Mouse (Mus musculus) heart, postnatal 14 days (tissue): ENCODE measurements around the gene Acp5. TPM values are rescaled to one million over a fixed set of nuclear protein-coding genes. Genes with fewer than 3 reads are reported as not detected.

Source experiments
- DNase-seq, 2 experiments: peaks; one replicate each; pipeline ENCODE4 v3.0.0; 2021 to 2022
- intact Hi-C: fragments of 180-260 bp; cut with DNase I; formaldehyde crosslinking; loops from one replicate; pipeline ENCODE4 v1.15.1; 2025
- microRNA-seq, 2 experiments: library from miRNA; unstranded; fragments of <30 nt; microRNA quantifications; one replicate each; pipeline ENCODE4 v1.2.0; 2021 to 2022
- total RNA-seq, 2 experiments: library from RNA; stranded (reverse); gene quantifications; 2 replicates each; pipeline ENCODE4 v1.2.3; 2021

Gene Acp5
- total RNA-seq, 2 experiments from 2014 or later = 2.2 to 2.6 TPM

DNA sequence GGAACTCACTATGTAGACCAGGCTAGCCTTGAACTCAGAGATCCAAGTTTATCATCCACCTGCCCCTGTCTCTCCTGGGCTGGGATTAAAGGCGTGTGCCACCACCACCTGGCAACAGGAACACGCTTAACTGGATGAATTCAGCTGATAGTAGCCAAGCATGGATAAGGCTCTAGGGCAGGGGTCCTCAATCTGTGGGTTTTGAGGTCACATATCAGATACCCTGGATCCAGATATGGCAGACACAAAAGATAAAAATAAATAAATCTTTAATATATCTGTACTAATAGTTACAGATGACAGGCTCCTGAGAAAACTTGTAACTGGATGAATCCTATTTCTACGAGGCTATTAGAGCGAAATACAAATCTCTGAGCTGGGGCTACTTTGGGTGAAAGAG lies 19.9 kb downstream of the Acp5 start:
- DNase-seq = no peak
- intact Hi-C loops = no loop called here

DNA sequence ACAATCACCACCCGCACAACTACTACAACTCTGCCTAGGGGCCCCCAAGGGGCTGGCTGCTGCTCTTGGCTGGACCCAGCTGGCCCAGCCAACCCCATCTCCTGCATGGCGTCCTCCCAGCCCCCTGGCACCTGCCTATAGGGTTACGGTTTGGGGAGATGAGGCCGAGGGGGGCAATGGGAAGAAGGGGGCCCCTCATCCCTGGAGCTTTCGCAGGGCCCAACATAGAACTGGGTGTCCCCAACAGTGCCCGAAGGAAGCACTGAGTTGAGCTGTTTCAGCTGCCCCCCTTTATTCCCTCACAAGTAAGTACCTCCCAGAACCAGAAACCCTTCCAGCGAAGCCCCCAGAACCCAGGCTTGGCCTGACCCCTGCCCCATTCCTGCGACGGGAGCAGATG lies 27.3 kb downstream of the Acp5 start:
- intact Hi-C loops = no loop called here
- no peak for DNase-seq

DNA sequence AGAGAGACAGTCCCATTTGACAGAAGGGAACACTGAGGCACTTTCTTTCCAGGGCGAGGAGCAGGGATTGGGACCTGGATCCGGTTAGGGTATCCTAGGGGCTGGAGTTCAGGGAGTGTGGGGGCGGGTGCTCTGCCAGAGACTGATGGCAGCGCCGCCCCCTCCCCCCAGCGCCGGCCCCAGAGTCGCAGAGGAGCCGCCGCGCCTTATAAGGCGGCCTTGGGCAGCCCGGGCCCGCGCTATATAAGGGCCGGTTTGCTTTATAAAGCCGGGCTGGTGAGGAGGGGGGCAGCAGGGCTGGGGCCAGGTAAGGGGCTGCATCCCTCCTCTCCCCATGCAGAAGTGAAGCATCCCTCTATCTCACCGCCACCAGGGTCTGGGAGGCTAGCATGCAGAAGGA lies 35.6 kb downstream of the Acp5 start:
- no peak for DNase-seq
- intact Hi-C loops = no loop called here

DNA sequence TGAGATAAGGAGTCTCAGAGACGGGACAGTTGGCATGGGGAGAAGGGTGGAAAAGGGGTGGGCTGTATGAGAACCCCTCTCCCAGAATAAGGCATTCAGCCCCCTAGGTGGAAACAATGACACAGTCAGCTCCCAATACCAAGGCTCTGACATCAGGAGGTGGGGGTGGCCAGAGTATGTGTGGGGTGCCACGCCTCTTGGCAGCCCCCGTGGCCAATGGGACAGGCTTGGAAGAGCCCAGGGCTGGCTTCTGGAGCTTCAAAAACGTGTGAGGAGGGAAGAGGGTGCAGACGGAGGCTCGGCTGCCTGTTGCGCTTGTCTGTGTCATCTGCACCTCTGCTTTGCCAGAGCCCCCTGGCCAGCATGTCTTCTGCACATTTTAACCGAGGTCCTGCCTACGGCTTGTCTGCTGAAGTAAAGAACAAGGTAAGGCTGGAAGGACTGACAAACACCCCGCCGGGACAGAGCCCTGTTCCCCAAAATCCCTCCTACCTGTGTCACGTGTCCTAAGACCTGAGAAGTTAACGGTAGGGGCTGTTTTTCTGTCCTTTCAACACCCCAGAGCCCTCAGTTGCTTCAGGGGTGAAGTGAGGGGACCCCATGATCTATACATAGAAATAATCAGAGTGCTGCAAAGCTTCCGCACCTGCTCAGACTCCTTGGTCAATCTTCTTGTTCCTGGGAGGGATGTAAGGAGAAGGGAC lies 36.4 kb downstream of the Acp5 start, which contains the start of gene Cnn1:
Gene Cnn1 (plus strand): TSS at position 224 of the 704 bp plus-strand sequence.
- peak; percentile 17 to 52 for DNase-seq
- intact Hi-C loops = no loop called here

DNA sequence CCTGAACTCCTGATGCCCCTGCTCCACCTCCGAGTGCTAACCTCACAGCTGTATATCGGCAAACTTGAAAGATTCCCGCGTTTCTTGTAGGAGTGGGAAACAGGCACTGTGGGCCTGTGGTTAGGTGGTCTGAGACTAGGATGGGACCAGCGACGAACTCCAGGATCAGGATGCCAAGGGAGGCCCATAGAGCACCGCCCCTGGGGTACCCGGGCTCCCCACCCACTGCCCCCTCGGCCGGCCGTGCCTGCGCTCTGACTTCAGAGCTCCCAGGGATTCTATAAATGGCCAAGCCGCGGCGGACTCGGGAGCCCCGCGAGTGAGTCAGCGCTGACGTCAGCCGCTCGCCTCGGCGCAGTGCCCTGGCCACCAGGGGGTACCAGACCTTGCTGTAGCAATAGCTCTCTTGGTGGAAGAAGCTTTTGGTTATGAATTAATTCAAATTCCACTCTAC lies 39.6 kb downstream of the Acp5 start:
- intact Hi-C loops = no loop called here
- DNase-seq = peak; percentile 86 to 93

DNA sequence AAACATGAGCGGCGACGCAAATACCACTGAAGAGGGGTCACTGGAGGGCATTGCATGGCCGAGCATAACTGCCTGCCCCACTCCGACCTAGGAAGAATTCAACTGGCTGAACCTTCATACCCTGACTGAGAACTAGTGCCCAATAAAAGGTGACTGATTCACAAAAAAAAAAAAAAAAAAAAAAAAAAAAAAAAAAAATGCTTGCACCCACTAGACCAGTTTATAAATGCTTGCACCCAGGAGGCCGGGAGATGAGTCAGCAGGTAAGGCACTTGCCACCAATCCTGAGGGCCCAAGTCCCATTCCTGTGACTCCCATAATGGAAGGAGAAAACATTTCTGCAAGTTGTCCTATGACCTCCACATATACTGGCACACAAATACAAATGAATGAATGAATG lies 42.8 kb downstream of the Acp5 start:
- DNase-seq = no peak

DNA sequence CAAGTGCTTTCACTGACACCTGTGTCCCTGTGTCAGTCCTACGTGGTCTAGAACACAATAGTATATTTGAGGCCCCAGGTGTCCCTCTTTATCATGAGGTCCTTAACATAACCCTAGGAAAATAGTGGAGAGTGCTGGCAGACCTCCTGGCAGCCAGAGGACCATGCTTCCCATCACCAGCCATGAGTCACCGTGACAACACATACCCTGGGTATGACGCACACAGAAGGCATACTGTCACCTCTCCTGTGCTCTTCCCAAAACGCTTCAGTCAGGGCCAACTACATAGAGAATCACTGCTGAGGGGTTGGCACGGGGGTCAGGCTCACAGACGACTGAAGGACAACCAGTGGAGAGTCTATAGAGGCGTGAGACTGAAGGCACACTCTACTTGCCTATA lies 45.5 kb downstream of the Acp5 start:
- DNase-seq = no peak
- intact Hi-C loops = no loop called here

More for the DNA sequence above, 42.8 kb downstream of the Acp5 start:
- intact Hi-C loops = no loop called here

DNA sequence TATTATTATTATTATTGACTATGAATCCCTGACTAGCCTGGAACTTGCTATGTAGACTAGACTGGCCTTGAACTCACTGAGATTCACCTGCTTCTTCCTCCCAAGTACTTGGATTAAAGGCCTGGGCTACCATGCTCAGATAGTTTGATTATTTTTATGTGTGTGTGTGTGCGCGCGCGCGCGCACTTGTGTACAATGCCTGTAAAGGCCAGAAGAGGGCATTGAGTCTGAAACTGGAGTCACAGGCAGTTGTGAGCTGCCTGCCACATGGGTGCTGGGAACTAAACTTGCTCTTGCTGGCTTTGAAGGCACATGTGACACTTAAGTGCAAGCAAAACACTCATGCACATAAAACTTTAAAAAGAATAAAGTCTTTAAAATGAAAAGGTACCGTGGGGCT lies 46.2 kb downstream of the Acp5 start:
- intact Hi-C loops = no loop called here
- no peak for DNase-seq

DNA sequence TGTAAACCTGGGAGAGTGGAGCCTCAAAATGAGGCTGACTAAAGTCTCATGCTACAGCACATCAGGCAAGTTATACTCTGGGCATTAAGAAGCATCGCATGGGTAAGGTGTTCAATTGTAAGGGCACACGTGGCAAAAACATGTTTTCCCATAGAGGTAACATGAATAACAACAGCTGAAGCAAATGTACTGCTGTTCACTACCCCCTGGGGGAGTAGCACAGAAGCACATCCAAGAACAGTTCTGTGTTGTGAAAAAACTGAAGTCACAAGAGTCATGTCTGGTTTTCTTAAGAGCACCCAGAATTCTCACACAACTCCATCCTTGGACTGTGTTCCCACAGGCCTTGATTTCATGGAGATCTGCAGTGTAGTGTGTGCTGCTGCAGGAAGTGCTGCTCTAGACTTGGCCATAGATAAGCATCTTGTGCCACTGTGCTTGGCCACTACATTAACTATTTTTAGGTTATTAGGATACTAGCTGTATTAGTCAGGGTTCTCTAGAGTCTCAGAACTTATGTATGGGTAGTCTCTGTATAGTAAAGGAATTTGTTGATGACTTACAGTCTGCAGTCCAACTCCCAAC lies 48.4 kb downstream of the Acp5 start:
- intact Hi-C loops = no loop called here
- DNase-seq = no peak

DNA sequence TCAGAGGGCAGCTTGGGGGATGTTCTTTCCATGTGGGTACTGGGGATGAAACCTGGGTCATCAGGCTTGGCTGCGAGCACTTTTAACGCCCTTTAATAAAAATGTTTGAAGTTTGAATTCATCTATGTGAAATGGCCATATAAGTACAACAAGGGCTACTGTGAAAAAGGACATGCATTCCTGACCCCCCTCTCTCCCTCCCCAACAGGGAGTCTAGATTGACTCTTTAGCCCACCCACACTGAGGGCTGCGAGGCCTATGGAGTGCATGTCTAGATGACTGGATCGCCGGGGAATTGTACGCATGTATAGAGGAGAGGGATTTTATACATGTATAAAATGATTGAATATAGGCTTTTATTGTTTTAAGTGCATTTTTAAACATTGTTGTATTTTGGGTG lies 49.5 kb downstream of the Acp5 start:
- DNase-seq = no peak
- intact Hi-C loops = no loop called here

DNA sequence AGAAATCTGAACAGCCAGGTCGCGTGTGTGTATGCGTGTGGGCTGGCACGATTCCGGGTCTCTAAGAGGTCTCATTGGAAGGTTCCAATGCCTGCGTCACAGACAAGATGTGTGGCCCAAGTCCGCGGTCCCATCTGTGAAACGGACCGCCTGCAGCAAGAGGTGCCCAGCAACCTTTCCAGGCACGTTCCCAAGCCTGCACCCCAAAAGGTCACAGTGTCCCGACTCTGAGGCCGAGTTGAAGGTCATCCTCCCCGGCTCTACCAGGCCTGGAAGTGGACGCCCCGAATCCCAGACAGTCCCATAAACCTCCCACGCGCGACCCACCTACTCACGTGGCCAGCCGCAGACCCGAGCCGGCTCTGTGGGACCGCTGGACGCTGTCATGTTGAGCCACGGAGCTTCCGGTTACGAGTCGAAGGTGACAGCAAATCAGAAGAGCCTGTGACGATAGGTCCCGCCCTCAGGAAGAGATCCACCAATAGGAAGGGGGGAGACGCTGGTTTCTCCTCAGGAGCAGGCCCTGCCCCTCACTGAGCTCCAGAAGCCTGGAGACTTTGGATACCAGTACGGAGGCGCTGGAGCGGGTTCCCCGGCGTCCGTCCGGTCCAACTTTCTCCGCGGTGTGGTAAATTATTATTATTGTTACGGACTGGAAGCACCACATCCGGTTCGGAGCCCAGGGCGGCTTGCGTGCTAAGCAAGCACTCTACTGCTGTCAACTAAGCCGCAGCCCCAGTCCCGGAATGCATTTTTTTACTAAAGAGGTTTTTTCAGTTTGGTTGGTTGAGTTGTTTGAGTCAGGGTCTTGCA lies 50.3 kb downstream of the Acp5 start, which contains the start of gene Ecsit:
Gene Ecsit (minus strand): TSS at position 417 of the 813 bp plus-strand sequence.
- intact Hi-C loops = no loop called here
- DNase-seq = peak; percentile 90 to 92

DNA sequence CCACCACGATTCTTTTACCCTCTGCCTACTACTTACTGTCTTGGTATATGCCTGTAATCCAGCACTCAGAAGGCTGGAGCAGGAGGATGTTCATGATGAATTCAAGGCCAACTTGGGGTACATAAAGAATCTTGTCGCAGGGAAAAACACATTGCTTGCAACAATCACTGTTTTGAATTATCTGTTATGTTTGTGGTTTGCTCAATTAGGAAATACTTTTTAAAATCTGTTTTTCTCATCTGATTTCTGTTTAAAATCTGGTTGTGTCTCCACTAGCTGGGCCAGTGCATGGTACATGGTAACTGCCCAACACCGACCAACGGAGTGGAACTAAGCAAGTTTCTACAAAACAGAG lies 50.9 kb downstream of the Acp5 start:
- intact Hi-C loops = no loop called here
- DNase-seq = no peak

Small RNAs within 50 kb of the gene (microRNA-seq; reads per million reads assigned to microRNA genes)
- gene Mir7084 = 0.48 to 0.54 reads per million in 2 experiments

Other genes with a start within 250 kb of the Acp5 start
- gene Rab3d, start 217.5 kb downstream of the Acp5 start, total RNA-seq = 1 to 10 TPM; 8.2 to 9.7 TPM
- 1 to 10 TPM; 1.1 to 1.6 TPM for gene Ccdc159, start 208.2 kb downstream of the Acp5 start, total RNA-seq
- gene Tmem205, start 208.2 kb downstream of the Acp5 start, total RNA-seq = 10 to 100 TPM; 22.7 to 27.6 TPM
- 1 to 10 TPM; 1.8 to 2.0 TPM for gene Plppr2, start 198.7 kb downstream of the Acp5 start, total RNA-seq
- 1 to 10 TPM; 6.1 to 7.0 TPM for gene Swsap1, start 180.0 kb downstream of the Acp5 start, total RNA-seq
- 1 to 10 TPM; 1.6 to 2.5 TPM for gene Epor, start 172.2 kb downstream of the Acp5 start, total RNA-seq
- 1 to 10 TPM; 1.0 to 1.3 TPM for gene Rgl3, start 146.3 kb downstream of the Acp5 start, total RNA-seq
- gene Ccdc151, start 133.1 kb downstream of the Acp5 start, total RNA-seq = under 1 TPM in 1 of 2 experiments, not detected in 1; 0.17 TPM
- 10 to 100 TPM; 66.5 to 66.7 TPM for gene Prkcsh, start 132.9 kb downstream of the Acp5 start, total RNA-seq
- 1 to 10 TPM in 1 of 2 experiments, under 1 TPM in 1; 0.12 to 1.1 TPM for gene Elavl3, start 83.7 kb downstream of the Acp5 start, total RNA-seq
- not detected for gene Gm49318, start 64.5 kb downstream of the Acp5 start, total RNA-seq
- 1 to 10 TPM; 5.3 to 6.4 TPM for gene Zfp653, start 64.3 kb downstream of the Acp5 start, total RNA-seq
- 10 to 100 TPM; 91.7 to 91.8 TPM for gene Ecsit, start 50.3 kb downstream of the Acp5 start, total RNA-seq
- 1 to 10 TPM; 5.4 to 9.5 TPM for gene Cnn1, start 36.5 kb downstream of the Acp5 start, total RNA-seq
- gene Elof1, start 18.5 kb downstream of the Acp5 start, total RNA-seq = 10 to 100 TPM; 39.5 to 41.5 TPM
- 10 to 100 TPM; 42.8 to 44.2 TPM for gene Pigyl, start 21.1 kb upstream of the Acp5 start, total RNA-seq
- under 1 TPM; 0.17 to 0.27 TPM for gene Zfp872, start 52.4 kb upstream of the Acp5 start, total RNA-seq
- gene Zfp809, start 90.0 kb upstream of the Acp5 start, total RNA-seq = 10 to 100 TPM; 40.2 to 40.8 TPM
- 1 to 10 TPM in 1 of 2 experiments, under 1 TPM in 1; 0.60 to 1.0 TPM for gene Zfp599, start 124.2 kb upstream of the Acp5 start, total RNA-seq
- gene Zfp810, start 171.9 kb upstream of the Acp5 start, total RNA-seq = 1 to 10 TPM; 7.1 to 8.9 TPM